Mouse (Mus musculus): ENCODE results near the gene Zfp704.
A peak's percentile ranks its signal among the peaks of the same experiment; 100 is the strongest.

Zfp704 gene

DNA sequence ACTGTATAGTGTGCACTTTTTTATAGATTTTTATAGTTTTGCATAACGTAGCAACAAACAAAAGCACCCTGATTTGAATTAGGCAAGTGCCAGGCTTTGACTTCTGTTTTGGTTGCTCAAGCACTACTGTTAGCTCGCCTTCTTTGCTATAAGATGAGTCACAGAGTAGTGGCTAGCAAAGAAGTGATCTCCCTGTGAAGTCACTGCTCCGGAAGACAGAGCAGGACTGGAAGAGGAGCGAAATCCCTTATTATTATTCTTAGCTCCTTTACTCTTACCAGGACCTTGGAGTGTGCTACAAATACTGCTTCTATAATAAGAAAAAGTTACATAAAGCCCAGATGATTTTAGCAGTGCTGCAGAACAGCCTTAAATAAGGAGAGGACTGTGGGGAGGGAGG is 21.2 kb downstream of the Zfp704 start:
- H3K36me3 ChIP-seq (ENCODE audit: insufficient read depth, low read length), result peaks cover 46% of the 10 kb centered on the region
- H3K4me1 ChIP-seq (replicated peaks; ENCODE audit: low read depth, low read length), result peaks cover 77% of the 10 kb centered on the region
- TF ChIP-seq POU5F1 (IDR thresholded peaks at IDR 0.05; ENCODE audit: borderline replicate concordance, low read length) (no peak), CTCF (conservative IDR thresholded peaks at IDR 0.05; ENCODE audit: low read length) (no peak), NANOG (IDR thresholded peaks at IDR 0.05; ENCODE audit: borderline replicate concordance, low read length) (no peak)
- H3K27me3 ChIP-seq (ENCODE audit: insufficient read depth, low read length), result no peaks in the 10 kb centered on the region
- H3K9me3 ChIP-seq (ENCODE audit: low read length), result no peaks in the 10 kb centered on the region
- no peak overlapping the region for H3K4me3 ChIP-seq (replicated peaks; ENCODE audit: low read length)

DNA sequence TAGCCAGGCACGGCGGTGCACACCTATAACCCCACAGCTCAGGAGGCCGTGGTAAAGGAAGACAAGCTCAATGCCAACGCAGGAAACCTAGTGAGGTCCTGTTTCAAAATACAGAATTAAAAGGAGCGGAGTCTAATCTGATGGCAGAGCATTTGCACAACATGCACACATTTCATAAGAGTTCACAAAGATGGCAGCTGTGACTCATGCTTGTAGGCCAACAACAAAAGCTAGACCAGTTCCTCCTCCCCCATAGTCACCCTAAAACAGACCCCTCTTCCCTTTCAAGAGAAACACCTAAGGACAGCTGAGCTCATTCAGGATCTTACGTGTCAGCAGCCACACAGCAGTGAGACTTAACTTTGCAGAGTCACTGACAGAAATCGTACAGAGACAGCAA is 22.6 kb downstream of the Zfp704 start:
- H3K4me1 ChIP-seq (replicated peaks; ENCODE audit: low read depth, low read length), result peaks cover 72% of the 10 kb centered on the region
- TF ChIP-seq POU5F1 (IDR thresholded peaks at IDR 0.05; ENCODE audit: borderline replicate concordance, low read length) (no peak), CTCF (conservative IDR thresholded peaks at IDR 0.05; ENCODE audit: low read length) (no peak), NANOG (IDR thresholded peaks at IDR 0.05; ENCODE audit: borderline replicate concordance, low read length) (no peak)
- H3K9me3 ChIP-seq (ENCODE audit: low read length), result no peaks in the 10 kb centered on the region
- H3K36me3 ChIP-seq (ENCODE audit: insufficient read depth, low read length), result peaks cover 38% of the 10 kb centered on the region
- H3K4me3 ChIP-seq (replicated peaks; ENCODE audit: low read length), result no peak overlapping the region
- H3K27me3 ChIP-seq (ENCODE audit: insufficient read depth, low read length), result no peaks in the 10 kb centered on the region

DNA sequence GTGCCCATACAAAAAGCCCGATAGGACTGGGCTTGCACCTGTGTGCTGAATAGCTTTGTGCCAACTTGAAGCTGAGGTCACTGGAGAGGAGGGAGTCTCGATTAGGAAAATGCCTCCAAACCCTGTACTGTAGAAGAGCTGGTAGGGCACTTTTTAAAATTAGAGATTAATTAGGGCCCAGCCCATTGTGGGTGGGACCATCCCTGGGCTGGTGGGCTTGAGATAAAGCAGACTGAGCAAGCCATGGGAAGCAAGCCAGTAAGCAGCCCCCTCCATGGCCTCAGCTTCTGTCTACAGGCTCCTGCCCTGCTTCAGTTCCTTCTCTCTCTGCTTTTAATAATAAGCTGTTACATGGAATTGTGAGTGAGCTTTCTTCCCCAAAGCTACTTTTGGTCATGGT is 26.4 kb downstream of the Zfp704 start:
- Histone ChIP-seq H3K4me1 (replicated peaks; ENCODE audit: low read depth, low read length) (peaks cover 66% of the 10 kb centered on the region), H3K36me3 (ENCODE audit: insufficient read depth, low read length) (peaks cover 28% of the 10 kb centered on the region), H3K27me3 (ENCODE audit: insufficient read depth, low read length) (no peaks in the 10 kb centered on the region), H3K9me3 (ENCODE audit: low read length) (no peaks in the 10 kb centered on the region), H3K4me3 (replicated peaks; ENCODE audit: low read length) (no peak overlapping the region)
- no peak for TF ChIP-seq NANOG (IDR thresholded peaks at IDR 0.05; ENCODE audit: borderline replicate concordance, low read length)
- TF ChIP-seq CTCF (conservative IDR thresholded peaks at IDR 0.05; ENCODE audit: low read length), result no peak
- TF ChIP-seq POU5F1 (IDR thresholded peaks at IDR 0.05; ENCODE audit: borderline replicate concordance, low read length), result no peak

DNA sequence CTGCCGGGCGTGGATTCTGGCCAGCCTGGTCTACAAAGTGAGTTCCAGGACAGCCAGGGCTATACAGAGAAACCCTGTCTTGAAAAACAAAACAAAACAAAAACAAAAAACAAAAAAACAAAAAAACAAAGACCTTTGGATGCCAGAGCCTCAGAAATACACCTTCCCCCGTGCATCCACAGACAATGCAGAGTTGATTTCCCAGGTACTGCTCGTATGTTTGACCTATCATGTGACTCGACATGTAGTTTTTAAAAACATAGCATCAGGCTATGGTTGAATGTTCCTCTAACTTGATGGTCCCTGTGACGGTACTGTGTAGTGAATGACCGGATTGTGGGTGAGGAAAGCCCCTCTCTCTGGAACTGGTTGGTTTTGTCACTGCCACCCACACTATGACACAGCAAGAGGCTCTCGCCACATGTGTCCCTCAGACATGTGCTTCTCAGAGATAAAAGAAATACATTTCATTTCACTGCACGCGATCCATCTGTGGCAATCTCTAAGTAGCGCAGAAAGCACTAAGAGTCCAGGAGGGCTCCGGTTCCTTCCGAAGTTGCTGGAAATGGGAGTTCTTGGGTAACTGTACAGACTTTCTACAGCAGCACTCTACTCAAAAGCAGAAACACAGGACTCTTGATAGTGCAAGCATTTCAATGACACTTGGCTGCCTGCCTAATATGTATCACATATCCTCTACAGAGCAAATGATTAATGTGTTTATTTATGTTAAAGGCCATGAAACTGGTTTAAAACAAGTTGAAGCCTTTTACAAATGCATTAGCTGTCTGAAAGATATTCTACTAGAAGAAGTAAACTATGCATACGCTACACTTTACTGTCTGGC is 28.7 kb downstream of the Zfp704 start:
- no peaks in the 10 kb centered on the region for H3K9me3 ChIP-seq (ENCODE audit: low read length)
- no peak overlapping the region for H3K4me3 ChIP-seq (replicated peaks; ENCODE audit: low read length)
- peaks cover 76% of the 10 kb centered on the region for H3K4me1 ChIP-seq (replicated peaks; ENCODE audit: low read depth, low read length)
- TF ChIP-seq POU5F1 (IDR thresholded peaks at IDR 0.05; ENCODE audit: borderline replicate concordance, low read length), result no peak
- no peak for TF ChIP-seq CTCF (conservative IDR thresholded peaks at IDR 0.05; ENCODE audit: low read length)
- TF ChIP-seq NANOG (IDR thresholded peaks at IDR 0.05; ENCODE audit: borderline replicate concordance, low read length), result no peak
- H3K27me3 ChIP-seq (ENCODE audit: insufficient read depth, low read length), result no peaks in the 10 kb centered on the region
- H3K36me3 ChIP-seq (ENCODE audit: insufficient read depth, low read length), result peaks cover 6% of the 10 kb centered on the region

DNA sequence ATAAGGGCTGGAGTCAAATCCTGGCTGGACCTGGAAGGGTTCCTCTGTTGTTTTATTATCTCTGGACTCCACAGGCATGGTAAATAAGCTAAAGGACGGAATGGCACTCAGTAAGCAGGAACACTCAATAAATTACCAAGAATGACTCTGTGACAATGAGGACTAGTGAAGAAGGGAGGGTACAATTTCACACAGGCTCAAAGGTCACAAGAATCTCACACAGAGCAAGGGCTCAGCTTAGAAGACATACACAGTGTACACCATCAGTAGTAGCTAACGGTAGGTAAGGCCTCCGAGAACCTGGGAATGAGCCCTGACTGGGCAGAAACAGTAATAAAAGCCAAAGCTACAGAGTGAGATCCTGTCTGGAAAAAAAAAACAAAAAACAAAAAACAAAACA is 29.8 kb downstream of the Zfp704 start:
- Histone ChIP-seq H3K4me1 (replicated peaks; ENCODE audit: low read depth, low read length) (peaks cover 81% of the 10 kb centered on the region), H3K4me3 (replicated peaks; ENCODE audit: low read length) (no peak overlapping the region), H3K9me3 (ENCODE audit: low read length) (no peaks in the 10 kb centered on the region), H3K36me3 (ENCODE audit: insufficient read depth, low read length) (peaks cover 2% of the 10 kb centered on the region; the same call in 1 of the 2 replicates), H3K27me3 (ENCODE audit: insufficient read depth, low read length) (no peaks in the 10 kb centered on the region)
- no peak for TF ChIP-seq CTCF (conservative IDR thresholded peaks at IDR 0.05; ENCODE audit: low read length)
- TF ChIP-seq NANOG (IDR thresholded peaks at IDR 0.05; ENCODE audit: borderline replicate concordance, low read length), result no peak
- TF ChIP-seq POU5F1 (IDR thresholded peaks at IDR 0.05; ENCODE audit: borderline replicate concordance, low read length), result no peak

DNA sequence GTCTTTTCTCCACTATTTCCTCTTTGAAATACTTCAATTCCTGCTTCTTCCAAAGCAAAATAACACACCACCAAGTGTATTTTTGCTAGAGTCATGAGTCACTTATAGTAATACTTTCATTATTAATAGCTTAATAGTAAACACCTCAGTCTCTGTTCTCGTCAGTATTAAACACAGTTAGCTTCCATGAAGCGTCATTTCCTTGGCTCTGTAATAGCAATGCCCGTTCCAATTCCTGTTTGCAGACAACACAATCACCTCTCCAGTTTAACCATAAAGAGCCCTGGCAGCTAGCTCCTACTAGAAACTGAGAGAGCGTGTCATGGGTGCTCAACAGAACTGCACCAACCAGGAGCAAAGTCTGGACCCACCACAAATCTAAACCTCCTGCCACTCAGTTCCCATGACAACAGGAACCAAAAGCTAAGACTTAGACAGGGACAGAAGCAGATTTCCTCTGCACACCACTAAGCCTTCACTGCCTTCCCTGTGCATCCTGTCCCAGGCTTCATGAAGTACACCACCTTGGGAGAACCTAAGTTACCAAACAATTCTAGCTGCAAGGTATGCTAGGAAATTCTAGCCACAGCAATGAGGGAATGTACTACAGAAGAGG is 30.7 kb downstream of the Zfp704 start:
- H3K27me3 ChIP-seq (ENCODE audit: insufficient read depth, low read length), result no peaks in the 10 kb centered on the region
- no peak for TF ChIP-seq CTCF (conservative IDR thresholded peaks at IDR 0.05; ENCODE audit: low read length)
- no peak for TF ChIP-seq POU5F1 (IDR thresholded peaks at IDR 0.05; ENCODE audit: borderline replicate concordance, low read length)
- TF ChIP-seq NANOG (IDR thresholded peaks at IDR 0.05; ENCODE audit: borderline replicate concordance, low read length), result no peak
- no peaks in the 10 kb centered on the region for H3K9me3 ChIP-seq (ENCODE audit: low read length)
- H3K36me3 ChIP-seq (ENCODE audit: insufficient read depth, low read length), result no peaks in the 10 kb centered on the region
- no peak overlapping the region for H3K4me3 ChIP-seq (replicated peaks; ENCODE audit: low read length)
- peaks cover 83% of the 10 kb centered on the region for H3K4me1 ChIP-seq (replicated peaks; ENCODE audit: low read depth, low read length)

DNA sequence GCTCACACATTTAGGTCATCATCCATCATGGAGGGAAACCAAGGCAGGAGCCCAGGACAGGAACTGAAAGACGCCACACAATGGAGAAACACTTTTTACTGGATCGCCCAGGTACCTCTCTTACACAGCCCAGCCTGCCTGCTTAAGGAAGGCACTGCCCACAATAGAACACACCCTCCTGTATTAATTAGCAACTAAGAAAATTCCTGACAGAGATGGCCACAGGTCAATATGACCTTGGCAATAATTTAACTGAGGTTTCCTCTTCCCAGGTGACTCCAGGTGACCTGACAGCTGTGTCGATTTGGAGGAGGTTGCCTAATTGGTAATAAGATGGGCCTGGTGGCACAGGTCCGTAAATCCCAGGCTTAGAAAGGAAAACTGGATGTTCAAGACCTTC is 33.0 kb downstream of the Zfp704 start:
- Histone ChIP-seq H3K36me3 (ENCODE audit: insufficient read depth, low read length) (no peaks in the 10 kb centered on the region), H3K9me3 (ENCODE audit: low read length) (no peaks in the 10 kb centered on the region), H3K4me3 (replicated peaks; ENCODE audit: low read length) (peak overlapping the region; percentile 17; the same call in 1 of the 2 replicates), H3K4me1 (replicated peaks; ENCODE audit: low read depth, low read length) (peaks cover 88% of the 10 kb centered on the region), H3K27me3 (ENCODE audit: insufficient read depth, low read length) (no peaks in the 10 kb centered on the region)
- TF ChIP-seq NANOG (IDR thresholded peaks at IDR 0.05; ENCODE audit: borderline replicate concordance, low read length) (no peak), POU5F1 (IDR thresholded peaks at IDR 0.05; ENCODE audit: borderline replicate concordance, low read length) (no peak), CTCF (conservative IDR thresholded peaks at IDR 0.05; ENCODE audit: low read length) (no peak)

DNA sequence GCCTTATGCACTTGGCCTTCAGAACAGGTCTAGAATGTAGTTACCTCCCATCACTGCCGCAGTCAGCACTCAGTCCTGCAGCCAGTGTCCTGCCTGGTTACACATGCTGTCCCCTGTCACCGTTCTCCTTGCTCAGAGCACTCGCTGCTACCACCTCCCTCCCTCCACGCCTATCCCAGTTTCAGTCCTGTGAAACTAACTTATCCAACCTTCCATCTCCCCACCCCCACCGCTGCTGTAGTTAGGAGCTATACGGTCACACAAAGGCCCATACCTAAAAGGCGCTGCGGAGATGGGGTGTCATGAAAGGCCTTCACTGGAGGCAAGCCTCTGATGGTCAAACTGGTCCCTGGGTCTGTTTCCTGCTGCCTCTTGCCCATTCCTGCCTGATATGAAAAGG is 35.6 kb downstream of the Zfp704 start:
- peaks cover 91% of the 10 kb centered on the region for H3K4me1 ChIP-seq (replicated peaks; ENCODE audit: low read depth, low read length)
- H3K9me3 ChIP-seq (ENCODE audit: low read length), result no peaks in the 10 kb centered on the region
- TF ChIP-seq CTCF (conservative IDR thresholded peaks at IDR 0.05; ENCODE audit: low read length) (no peak), POU5F1 (IDR thresholded peaks at IDR 0.05; ENCODE audit: borderline replicate concordance, low read length) (no peak), NANOG (IDR thresholded peaks at IDR 0.05; ENCODE audit: borderline replicate concordance, low read length) (no peak)
- H3K27me3 ChIP-seq (ENCODE audit: insufficient read depth, low read length), result no peaks in the 10 kb centered on the region
- H3K4me3 ChIP-seq (replicated peaks; ENCODE audit: low read length), result peak overlapping the region; percentile 39; the same call in 1 of the 2 replicates
- no peaks in the 10 kb centered on the region for H3K36me3 ChIP-seq (ENCODE audit: insufficient read depth, low read length)
